Mouse (Mus musculus): ENCODE results near the gene Mfsd9. TPM values are rescaled to one million over a fixed set of nuclear protein-coding genes. Genes with fewer than 3 reads are reported as not detected.
"Not testable (repeated sequence)": the region's sequence is repeated elsewhere in the genome, so short reads cannot be mapped to it uniquely, and the experiment has no call there.

Mfsd9 gene
- polyA plus RNA-seq, 1 experiment, result 2.9 TPM

- H3K4me3 ChIP-seq (ENCODE audit: insufficient read depth, low read length), result no peak overlapping the region
- H3K4me1 ChIP-seq (ENCODE audit: control insufficient read depth, insufficient read depth, low read length), result no peaks in the 10 kb centered on the region
- no peak for TF ChIP-seq POLR2A (IDR thresholded peaks at IDR 0.05; ENCODE audit: extremely low read depth, insufficient read depth, low read length)
- TF ChIP-seq CTCF (IDR thresholded peaks at IDR 0.05; ENCODE audit: extremely low read depth, insufficient read depth, low read length), result peak; percentile 57
- no peak overlapping the region for H3K27ac ChIP-seq (ENCODE audit: insufficient read depth, low read length)
Measured at GRCm38 (mm10) chr1:40768606-40769005, 21.9 kb downstream of the Mfsd9 start.

- H3K27ac ChIP-seq (ENCODE audit: insufficient read depth, low read length), result no peak overlapping the region
- no peak overlapping the region for H3K4me3 ChIP-seq (ENCODE audit: insufficient read depth, low read length)
- H3K4me1 ChIP-seq (ENCODE audit: control insufficient read depth, insufficient read depth, low read length), result no peaks in the 10 kb centered on the region
- TF ChIP-seq POLR2A (IDR thresholded peaks at IDR 0.05; ENCODE audit: extremely low read depth, insufficient read depth, low read length), result no peak
- no peak for TF ChIP-seq CTCF (IDR thresholded peaks at IDR 0.05; ENCODE audit: extremely low read depth, insufficient read depth, low read length)
Measured at GRCm38 (mm10) chr1:40767588-40767987, 22.9 kb downstream of the Mfsd9 start.

- no peaks in the 10 kb centered on the region for H3K4me1 ChIP-seq (ENCODE audit: control insufficient read depth, insufficient read depth, low read length)
- no peak overlapping the region for H3K27ac ChIP-seq (ENCODE audit: insufficient read depth, low read length)
- TF ChIP-seq POLR2A (IDR thresholded peaks at IDR 0.05; ENCODE audit: extremely low read depth, insufficient read depth, low read length) (no peak), CTCF (IDR thresholded peaks at IDR 0.05; ENCODE audit: extremely low read depth, insufficient read depth, low read length) (no peak)
- no peak overlapping the region for H3K4me3 ChIP-seq (ENCODE audit: insufficient read depth, low read length)
Measured at GRCm38 (mm10) chr1:40765521-40765920, 25.0 kb downstream of the Mfsd9 start.

- Histone ChIP-seq H3K4me1 (ENCODE audit: control insufficient read depth, insufficient read depth, low read length) (no peaks in the 10 kb centered on the region), H3K4me3 (ENCODE audit: insufficient read depth, low read length) (no peak overlapping the region), H3K27ac (ENCODE audit: insufficient read depth, low read length) (no peak overlapping the region)
- TF ChIP-seq POLR2A (IDR thresholded peaks at IDR 0.05; ENCODE audit: extremely low read depth, insufficient read depth, low read length), result no peak
- no peak for TF ChIP-seq CTCF (IDR thresholded peaks at IDR 0.05; ENCODE audit: extremely low read depth, insufficient read depth, low read length)
Measured at GRCm38 (mm10) chr1:40764701-40765275, 25.7 kb downstream of the Mfsd9 start.

- TF ChIP-seq CTCF (IDR thresholded peaks at IDR 0.05; ENCODE audit: extremely low read depth, insufficient read depth, low read length), result no peak
- TF ChIP-seq POLR2A (IDR thresholded peaks at IDR 0.05; ENCODE audit: extremely low read depth, insufficient read depth, low read length), result no peak
- no peak overlapping the region for H3K4me3 ChIP-seq (ENCODE audit: insufficient read depth, low read length)
- no peaks in the 10 kb centered on the region for H3K4me1 ChIP-seq (ENCODE audit: control insufficient read depth, insufficient read depth, low read length)
- no peak overlapping the region for H3K27ac ChIP-seq (ENCODE audit: insufficient read depth, low read length)
Measured at GRCm38 (mm10) chr1:40764042-40764441, 26.4 kb downstream of the Mfsd9 start.

GRCm38 (mm10) chr1:40759751-40760445 is 30.6 kb downstream of the Mfsd9 start:
- no peak overlapping the region for H3K4me3 ChIP-seq (ENCODE audit: insufficient read depth, low read length)
- TF ChIP-seq CTCF (IDR thresholded peaks at IDR 0.05; ENCODE audit: extremely low read depth, insufficient read depth, low read length), result no peak
- no peak for TF ChIP-seq POLR2A (IDR thresholded peaks at IDR 0.05; ENCODE audit: extremely low read depth, insufficient read depth, low read length)
- H3K4me1 ChIP-seq (ENCODE audit: control insufficient read depth, insufficient read depth, low read length), result no peaks in the 10 kb centered on the region
- H3K27ac ChIP-seq (ENCODE audit: insufficient read depth, low read length), result no peak overlapping the region

GRCm38 (mm10) chr1:40746089-40746488 is 44.4 kb downstream of the Mfsd9 start:
- Histone ChIP-seq H3K4me3 (ENCODE audit: insufficient read depth, low read length) (no peak overlapping the region), H3K27ac (ENCODE audit: insufficient read depth, low read length) (no peak overlapping the region), H3K4me1 (ENCODE audit: control insufficient read depth, insufficient read depth, low read length) (no peaks in the 10 kb centered on the region)
- TF ChIP-seq CTCF (IDR thresholded peaks at IDR 0.05; ENCODE audit: extremely low read depth, insufficient read depth, low read length) (no peak), POLR2A (IDR thresholded peaks at IDR 0.05; ENCODE audit: extremely low read depth, insufficient read depth, low read length) (no peak)

GRCm38 (mm10) chr1:40740739-40741138 is 49.7 kb downstream of the Mfsd9 start:
- Histone ChIP-seq H3K4me3 (ENCODE audit: insufficient read depth, low read length) (no peak overlapping the region), H3K4me1 (ENCODE audit: control insufficient read depth, insufficient read depth, low read length) (no peaks in the 10 kb centered on the region), H3K27ac (ENCODE audit: insufficient read depth, low read length) (no peak overlapping the region)
- no peak for TF ChIP-seq CTCF (IDR thresholded peaks at IDR 0.05; ENCODE audit: extremely low read depth, insufficient read depth, low read length)
- TF ChIP-seq POLR2A (IDR thresholded peaks at IDR 0.05; ENCODE audit: extremely low read depth, insufficient read depth, low read length), result no peak

- not testable (repeated sequence) for H3K4me3 ChIP-seq (ENCODE audit: insufficient read depth, low read length); H3K4me1 ChIP-seq (ENCODE audit: control insufficient read depth, insufficient read depth, low read length); H3K27ac ChIP-seq (ENCODE audit: insufficient read depth, low read length)
Measured at GRCm38 (mm10) chr1:40738246-40738645, 52.2 kb downstream of the Mfsd9 start.

GRCm38 (mm10) chr1:40737671-40738070 is 52.8 kb downstream of the Mfsd9 start:
- Histone ChIP-seq H3K4me3 (ENCODE audit: insufficient read depth, low read length) (no peak overlapping the region), H3K27ac (ENCODE audit: insufficient read depth, low read length) (no peak overlapping the region), H3K4me1 (ENCODE audit: control insufficient read depth, insufficient read depth, low read length) (no peaks in the 10 kb centered on the region)
- TF ChIP-seq CTCF (IDR thresholded peaks at IDR 0.05; ENCODE audit: extremely low read depth, insufficient read depth, low read length), result no peak
- TF ChIP-seq POLR2A (IDR thresholded peaks at IDR 0.05; ENCODE audit: extremely low read depth, insufficient read depth, low read length), result no peak

Data from cortical plate, adult 2 months (tissue).